Mouse (Mus musculus) kidney, adult 2 months (tissue): ENCODE data around the gene Pdzd2. TPM values are rescaled to one million over a fixed set of nuclear protein-coding genes. Genes with fewer than 3 reads are reported as not detected.

Experiments used
- DNase-seq: peaks from one replicate; pipeline ENCODE4 v3.0.0; 2021
- H3K27ac ChIP-seq: fragments of 200-500 bp; 2 replicates; pipeline ENCODE4 v1.5.1; 2012; ENCODE audit warnings: low read depth, low read length, control low read depth, inconsistent platforms; ENCODE audit not compliant: insufficient read depth
- H3K27me3 ChIP-seq: fragments of 200-500 bp; replicated peaks from 2 replicates; pipeline ENCODE4 v1.6.1; 2012; ENCODE audit warnings: mild to moderate bottlenecking, moderate library complexity, low read length, inconsistent platforms; ENCODE audit not compliant: control insufficient read depth, insufficient read depth
- H3K36me3 ChIP-seq: fragments of 200-500 bp; 2 replicates; pipeline ENCODE4 v1.6.1; 2012; ENCODE audit warnings: mild to moderate bottlenecking, moderate library complexity, low read length, inconsistent platforms; ENCODE audit not compliant: control insufficient read depth, insufficient read depth
- H3K4me1 ChIP-seq: fragments of 200-500 bp; 2 replicates; pipeline ENCODE4 v1.6.1; 2011; ENCODE audit warnings: low read length; ENCODE audit not compliant: control insufficient read depth, insufficient read depth
- H3K4me3 ChIP-seq: fragments of 200-500 bp; 2 replicates; pipeline ENCODE4 v1.5.1; 2011; ENCODE audit warnings: mild to moderate bottlenecking, low read depth, low read length, control low read depth; ENCODE audit not compliant: insufficient read depth
- CTCF ChIP-seq: fragments of 200-500 bp; conservative IDR thresholded peaks from 2 replicates; pipeline ENCODE4 v1.5.1; 2011; ENCODE audit warnings: low read depth, mild to moderate bottlenecking, control low read depth, low read length, moderate library complexity, mixed read lengths; ENCODE audit not compliant: insufficient read depth, insufficient read length
- POLR2A ChIP-seq: fragments of 200-500 bp; IDR thresholded peaks from one replicate; pipeline ENCODE4 v1.6.1; 2011; ENCODE audit warnings: low read depth, low read length, control low read depth
- WGBS: fragments of 180-500 bp; shearing (Covaris S2); methylation state at CpG from one replicate; pipeline ENCODE4 v1.1.7; 2018; 5-methylcytosine and 5-hydroxymethylcytosine counted together
- polyA plus RNA-seq: library from polyadenylated mRNA; depleted of rRNA; stranded (reverse); fragments of >200 nt; gene quantifications from 2 replicates; pipeline ENCODE4 v1.2.3, GENCODE M21; 2012

Gene Pdzd2
- polyA plus RNA-seq, 1 experiment, result 16.5 TPM

DNA sequence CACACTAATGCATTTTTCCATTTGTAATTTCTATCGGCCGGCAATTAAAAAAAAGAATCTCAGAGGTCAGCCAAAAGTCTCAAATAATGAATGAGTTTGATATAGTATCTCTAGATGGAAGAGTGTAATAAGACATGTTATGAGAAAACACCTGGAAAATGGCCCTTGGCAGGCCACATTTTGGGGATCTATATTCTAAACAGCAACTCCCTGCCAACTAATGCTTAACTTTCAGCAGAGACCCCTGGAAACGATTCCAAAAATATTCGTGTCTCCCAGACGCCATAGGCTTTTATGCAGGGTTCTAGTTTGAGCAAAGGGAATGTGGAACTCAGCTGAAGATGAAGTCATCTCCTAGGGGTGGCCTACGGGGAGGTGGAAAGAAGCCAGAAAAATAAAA lies 197.4 kb downstream of the Pdzd2 start:
- H3K4me1 ChIP-seq, result no peaks in the 10 kb centered on the region
- 70% methylated on average over 6 of the region's 6 CpGs for WGBS
- H3K4me3 ChIP-seq, result no peak overlapping the region
- TF ChIP-seq CTCF (no peak), POLR2A (no peak)
- no peaks in the 10 kb centered on the region for H3K36me3 ChIP-seq
- no peak overlapping the region for H3K27ac ChIP-seq
- no peak for DNase-seq
- no peaks in the 10 kb centered on the region; the same call in 1 of the 2 replicates for H3K27me3 ChIP-seq

DNA sequence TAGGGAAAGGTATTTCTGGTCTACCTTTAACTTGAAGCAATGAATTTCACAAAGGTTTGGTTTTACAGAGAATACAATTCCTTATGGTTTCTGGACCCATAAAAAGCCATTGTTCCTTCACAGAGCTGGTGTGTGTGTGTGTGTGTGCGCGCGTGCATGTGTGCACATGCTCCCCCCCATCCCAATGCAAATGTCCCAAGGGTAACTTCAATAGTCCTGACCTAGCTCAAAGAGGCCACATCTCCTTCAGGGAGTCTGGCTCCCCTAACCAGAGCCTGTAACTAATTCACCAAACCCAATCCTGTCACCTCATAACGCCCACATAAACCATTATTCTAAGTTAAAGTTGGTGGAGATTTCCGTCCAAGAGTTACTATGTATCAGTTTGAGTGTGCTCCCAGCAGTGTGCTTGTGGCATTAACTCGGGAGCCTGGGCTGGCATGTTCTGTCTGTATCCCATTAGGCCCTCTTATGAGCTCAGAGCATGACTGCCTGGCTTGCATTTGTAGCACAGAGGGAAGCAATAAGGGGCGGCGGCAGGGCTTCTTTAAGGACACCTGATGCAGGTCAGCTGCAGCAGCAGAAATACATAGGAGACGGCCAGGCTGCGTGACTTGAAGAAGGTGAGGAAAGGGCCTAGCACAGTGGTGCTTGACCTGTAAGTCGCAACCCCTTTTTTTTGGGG lies 200.0 kb downstream of the Pdzd2 start:
- no peaks in the 10 kb centered on the region for H3K36me3 ChIP-seq
- H3K27me3 ChIP-seq, result no peaks in the 10 kb centered on the region; the same call in 1 of the 2 replicates
- TF ChIP-seq POLR2A, result no peak
- no peak for TF ChIP-seq CTCF
- no peaks in the 10 kb centered on the region for H3K4me1 ChIP-seq
- no peak overlapping the region for H3K27ac ChIP-seq
- WGBS, result 87% methylated on average over 11 of the region's 11 CpGs
- no peak for DNase-seq
- H3K4me3 ChIP-seq, result no peak overlapping the region

DNA sequence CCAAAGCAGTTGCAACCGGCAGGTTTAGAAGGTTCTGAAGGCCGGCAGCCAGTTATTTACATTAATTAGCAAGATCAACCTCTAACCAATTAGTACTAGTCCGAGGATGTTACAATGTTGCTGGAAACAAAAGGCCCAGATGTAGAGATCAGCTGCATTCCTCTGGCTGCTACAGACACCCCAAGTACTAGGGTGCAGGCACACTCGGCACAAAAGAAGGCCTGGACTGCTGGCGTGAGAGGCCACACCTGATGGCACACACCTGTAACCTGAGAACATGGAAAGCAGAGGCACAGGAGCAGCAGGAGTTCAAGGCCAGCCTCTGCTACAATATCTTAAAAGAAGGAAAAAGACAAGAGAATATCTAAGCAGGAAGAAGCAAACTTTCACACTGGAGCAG lies 206.5 kb downstream of the Pdzd2 start:
- DNase-seq, result no peak
- no peak for TF ChIP-seq CTCF
- no peak for TF ChIP-seq POLR2A
- Histone ChIP-seq H3K4me3 (no peak overlapping the region), H3K36me3 (no peaks in the 10 kb centered on the region), H3K4me1 (no peaks in the 10 kb centered on the region), H3K27ac (no peak overlapping the region), H3K27me3 (no peaks in the 10 kb centered on the region; the same call in 1 of the 2 replicates)
- WGBS, result 83% methylated on average over 5 of the region's 5 CpGs

DNA sequence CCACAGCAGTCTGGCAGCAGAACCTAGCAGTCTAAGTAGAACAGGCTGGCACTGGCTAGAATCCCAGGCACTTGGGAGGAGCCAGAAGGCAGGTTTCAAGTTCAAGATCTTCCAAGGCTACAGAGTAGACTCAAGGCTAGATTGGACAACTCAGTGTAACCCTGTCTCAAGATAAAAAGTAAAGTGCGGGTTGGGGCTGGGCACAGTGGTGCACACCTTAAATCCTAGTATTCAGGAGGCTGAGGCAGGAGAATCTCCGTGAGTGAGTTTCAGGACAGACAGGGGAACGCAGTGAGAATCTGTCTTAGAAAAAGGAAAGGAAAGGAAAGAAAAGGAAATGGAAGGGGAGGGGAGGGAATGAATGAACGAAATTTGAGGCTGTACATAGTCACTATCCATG lies 207.2 kb downstream of the Pdzd2 start:
- Histone ChIP-seq H3K27ac (no peak overlapping the region), H3K27me3 (no peaks in the 10 kb centered on the region), H3K36me3 (no peaks in the 10 kb centered on the region), H3K4me3 (no peak overlapping the region), H3K4me1 (no peaks in the 10 kb centered on the region)
- DNase-seq, result no peak
- TF ChIP-seq POLR2A, result no peak
- WGBS, result 93% methylated on average over 4 of the region's 4 CpGs

- H3K4me1 ChIP-seq, result no peaks in the 10 kb centered on the region
- TF ChIP-seq CTCF (no peak), POLR2A (no peak)
These were observed 216.9 kb downstream of the Pdzd2 start for GRCm38 (mm10) chr15:12522810-12523209.

GRCm38 (mm10) chr15:12520292-12520691 lies 219.4 kb downstream of the Pdzd2 start:
- H3K36me3 ChIP-seq, result no peaks in the 10 kb centered on the region
- 64% methylated on average over 9 of the region's 9 CpGs for WGBS
- TF ChIP-seq CTCF (no peak), POLR2A (no peak)
- no peaks in the 10 kb centered on the region for H3K4me1 ChIP-seq
- no peaks in the 10 kb centered on the region for H3K27me3 ChIP-seq
- H3K4me3 ChIP-seq, result no peak overlapping the region
- no peak for DNase-seq
- no peak overlapping the region for H3K27ac ChIP-seq

More at GRCm38 (mm10) chr15:12522810-12523209, 216.9 kb downstream of the Pdzd2 start:
- Histone ChIP-seq H3K36me3 (no peaks in the 10 kb centered on the region), H3K4me3 (no peak overlapping the region), H3K27ac (no peak overlapping the region), H3K27me3 (no peaks in the 10 kb centered on the region)
- DNase-seq, result peak; percentile 41
- WGBS, result 58% methylated on average over 7 of the region's 7 CpGs

DNA sequence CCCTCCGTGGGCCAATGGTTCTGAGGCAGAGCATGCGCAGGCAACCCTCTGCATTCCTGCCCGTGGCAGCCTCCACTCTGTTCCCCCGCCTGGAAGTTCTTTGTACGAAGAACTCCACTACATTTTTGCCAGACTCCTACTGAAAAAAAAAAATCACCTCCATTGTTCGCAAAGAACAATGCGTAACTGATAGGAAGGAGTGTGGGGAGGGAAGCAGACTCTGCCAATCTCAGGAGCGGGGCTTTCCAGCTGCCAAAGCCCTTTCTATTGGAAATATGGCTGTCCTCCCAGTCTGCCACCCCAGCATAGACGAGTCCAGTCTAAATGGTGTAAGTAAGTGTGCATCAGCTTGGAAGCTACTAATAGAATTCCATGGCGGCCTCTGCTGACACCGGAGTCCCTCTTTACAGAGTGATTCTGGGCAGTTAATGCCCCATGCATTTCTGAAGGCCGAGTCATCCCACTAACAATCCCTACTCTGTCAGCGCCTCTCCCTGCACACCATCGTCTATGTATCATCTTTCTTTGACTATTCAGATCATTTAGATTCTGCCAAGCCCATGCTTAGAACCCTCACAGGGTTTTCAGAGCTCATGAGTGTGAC lies 221.3 kb downstream of the Pdzd2 start:
- 53% methylated on average over 14 of the region's 14 CpGs for WGBS
- no peaks in the 10 kb centered on the region for H3K4me1 ChIP-seq
- no peak for DNase-seq

More for the DNA sequence above, 221.3 kb downstream of the Pdzd2 start:
- no peak overlapping the region for H3K27ac ChIP-seq
- H3K4me3 ChIP-seq, result no peak overlapping the region
- no peaks in the 10 kb centered on the region for H3K27me3 ChIP-seq
- H3K36me3 ChIP-seq, result no peaks in the 10 kb centered on the region
- no peak for TF ChIP-seq CTCF
- no peak for TF ChIP-seq POLR2A
